Mouse (Mus musculus) CH12.LX (cell line): ENCODE measurements at regions not wholly inside any gene's neighbourhood (a gene's known extent, or its start where the extent isn't known, plus 50 kb on each side); places are given as distances from the start of the nearest gene placed in this dataset.

Source experiments
- DNase-seq: peaks from one replicate; pipeline ENCODE4 v3.0.0-alpha.2; 2013; ENCODE audit errors: extremely low read depth
- H3K27ac ChIP-seq: 2 replicates; pipeline ENCODE4 v1.5.1; 2012; ENCODE audit warnings: low read depth, mild to moderate bottlenecking, control low read depth, moderate library complexity; ENCODE audit not compliant: insufficient read depth
- H3K27me3 ChIP-seq: replicated peaks from 2 replicates; pipeline ENCODE3; 2012; ENCODE audit warnings: inconsistent platforms
- H3K36me3 ChIP-seq, 2 experiments: replicated peaks in 1 of 2; 2 replicates each; pipeline versions ENCODE3 to v1.6.1; 2012; ENCODE audit warnings: inconsistent platforms in 1 of 2, low read length in 1 of 2, mild to moderate bottlenecking in 1 of 2, mixed read lengths in 1 of 2, moderate library complexity in 1 of 2; ENCODE audit not compliant: control insufficient read depth in 1 of 2, insufficient read depth in 1 of 2
- H3K4me1 ChIP-seq, 2 experiments: 2 replicates each; pipeline ENCODE4 v1.6.1; 2012; ENCODE audit warnings: inconsistent platforms in 1 of 2, moderate library complexity in 1 of 2; ENCODE audit not compliant: insufficient read depth in 2 of 2, control insufficient read depth in 1 of 2
- H3K4me2 ChIP-seq: 2 replicates; pipeline ENCODE4 v1.6.1; 2012; ENCODE audit warnings: low read depth, mild to moderate bottlenecking, control low read depth; ENCODE audit not compliant: poor library complexity, insufficient read depth, severe bottlenecking
- H3K4me3 ChIP-seq, 3 experiments: fragments of 150-350 bp in 1 of 3; sonication (generic) in 1 of 3; replicated peaks in 1 of 3; 2 replicates each; pipeline versions ENCODE3 to v1.5.1; 2011 to 2012; ENCODE audit warnings: low read depth in 2 of 3, low read length in 2 of 3, mild to moderate bottlenecking in 2 of 3, moderate library complexity in 2 of 3, control low read depth in 1 of 3, improper control_type of control experiment in 1 of 3, inconsistent platforms in 1 of 3, mixed read lengths in 1 of 3; ENCODE audit not compliant: poor library complexity in 1 of 3
- H3K79me2 ChIP-seq: replicated peaks from 2 replicates; pipeline ENCODE4 v1.6.1; 2012; ENCODE audit warnings: mild to moderate bottlenecking, moderate library complexity; ENCODE audit not compliant: control insufficient read depth, poor library complexity, insufficient read depth, severe bottlenecking; ENCODE audit errors: extremely low read depth
- H3K9ac ChIP-seq: 2 replicates; pipeline ENCODE4 v1.6.1; 2012; ENCODE audit warnings: low read depth, mild to moderate bottlenecking, control low read depth, moderate library complexity; ENCODE audit not compliant: insufficient read depth
- H3K9me3 ChIP-seq: replicated peaks from 2 replicates; pipeline ENCODE3; 2012; ENCODE audit warnings: low read length, inconsistent platforms, mixed read lengths
- BHLHE40 ChIP-seq: IDR thresholded peaks from 2 replicates; pipeline ENCODE4 v1.6.1; 2011; ENCODE audit warnings: mild to moderate bottlenecking, low read depth, low read length, improper control_type of control experiment
- CHD1 ChIP-seq: IDR thresholded peaks from 2 replicates; pipeline ENCODE4 v1.6.1; 2012; ENCODE audit warnings: low read depth, low read length, improper control_type of control experiment, inconsistent platforms
- CHD2 ChIP-seq: IDR thresholded peaks from 2 replicates; pipeline ENCODE4 v1.6.1; 2011; ENCODE audit warnings: low read length, improper control_type of control experiment
- CTCF ChIP-seq, 2 experiments: IDR thresholded peaks in 1 of 2; conservative IDR thresholded peaks in 1 of 2; 2 replicates each; pipeline ENCODE4 v1.5.1; 2011 to 2012; ENCODE audit warnings: low read depth in 2 of 2, low read length in 2 of 2, improper control_type of control experiment in 1 of 2, inconsistent platforms in 1 of 2, mild to moderate bottlenecking in 1 of 2, moderate library complexity in 1 of 2
- E2F4 ChIP-seq: IDR thresholded peaks from 2 replicates; pipeline ENCODE4 v1.6.1; 2011; ENCODE audit warnings: low read depth, low read length, improper control_type of control experiment; ENCODE audit not compliant: insufficient replicate concordance
- ETS1 ChIP-seq: conservative IDR thresholded peaks from 2 replicates; pipeline ENCODE4 v1.6.1; 2012; ENCODE audit warnings: low read depth, mild to moderate bottlenecking, inconsistent platforms, low read length, improper control_type of control experiment, moderate library complexity
- HCFC1 ChIP-seq: IDR thresholded peaks from 2 replicates; pipeline ENCODE4 v1.6.1; 2012; ENCODE audit warnings: low read depth, mild to moderate bottlenecking, inconsistent platforms, low read length, improper control_type of control experiment
- IRF4 ChIP-seq: IDR thresholded peaks from 2 replicates; pipeline ENCODE4 v1.6.1; 2014; ENCODE audit warnings: low read depth, mild to moderate bottlenecking, inconsistent platforms, low read length, improper control_type of control experiment
- JUN ChIP-seq: IDR thresholded peaks from 2 replicates; pipeline ENCODE4 v1.6.1; 2011; ENCODE audit warnings: low read depth, mild to moderate bottlenecking, low read length, improper control_type of control experiment, moderate library complexity; ENCODE audit not compliant: insufficient read depth
- KAT2A ChIP-seq: IDR thresholded peaks from 2 replicates; pipeline ENCODE4 v1.6.1; 2012; ENCODE audit warnings: low read length, improper control_type of control experiment, inconsistent platforms; ENCODE audit not compliant: insufficient replicate concordance
- MAFK ChIP-seq: IDR thresholded peaks from 2 replicates; pipeline ENCODE4 v1.6.1; 2011; ENCODE audit warnings: low read length, improper control_type of control experiment; ENCODE audit not compliant: insufficient replicate concordance
- MAZ ChIP-seq: IDR thresholded peaks from 2 replicates; pipeline ENCODE4 v1.6.1; 2012; ENCODE audit warnings: low read depth, mild to moderate bottlenecking, inconsistent platforms, low read length, improper control_type of control experiment, moderate library complexity
- MXI1 ChIP-seq: IDR thresholded peaks from 2 replicates; pipeline ENCODE4 v1.6.1; 2011; ENCODE audit warnings: mild to moderate bottlenecking, low read depth, low read length, improper control_type of control experiment
- NELFE ChIP-seq: IDR thresholded peaks from 2 replicates; pipeline ENCODE4 v1.6.1; 2011; ENCODE audit warnings: low read depth, low read length, improper control_type of control experiment
- POLR2A ChIP-seq: IDR thresholded peaks from 2 replicates; pipeline ENCODE4 v1.6.1; 2011; ENCODE audit warnings: low read depth, mild to moderate bottlenecking, improper control_type of control experiment, low read length
- POLR2AphosphoS2 ChIP-seq: IDR thresholded peaks from 2 replicates; pipeline ENCODE4 v1.6.1; 2011; ENCODE audit warnings: low read depth, low read length, improper control_type of control experiment
- RAD21 ChIP-seq: IDR thresholded peaks from 2 replicates; pipeline ENCODE4 v1.6.1; 2011; ENCODE audit warnings: low read depth, mild to moderate bottlenecking, low read length, improper control_type of control experiment, moderate library complexity
- RCOR1 ChIP-seq: conservative IDR thresholded peaks from 2 replicates; pipeline ENCODE4 v1.6.1; 2012; ENCODE audit warnings: low read depth, mild to moderate bottlenecking, inconsistent platforms, low read length, improper control_type of control experiment
- SIN3A ChIP-seq: IDR thresholded peaks from 2 replicates; pipeline ENCODE4 v1.6.1; 2012; ENCODE audit warnings: low read length, improper control_type of control experiment, inconsistent platforms
- TCF12 ChIP-seq: IDR thresholded peaks from 2 replicates; pipeline ENCODE4 v1.6.1; 2014; ENCODE audit warnings: low read depth, mild to moderate bottlenecking, inconsistent platforms, low read length, improper control_type of control experiment
- UBTF ChIP-seq: IDR thresholded peaks from 2 replicates; pipeline ENCODE4 v1.6.1; 2012; ENCODE audit warnings: low read depth, mild to moderate bottlenecking, inconsistent platforms, low read length, improper control_type of control experiment, moderate library complexity
- USF2 ChIP-seq: conservative IDR thresholded peaks from 2 replicates; pipeline ENCODE4 v1.6.1; 2011; ENCODE audit warnings: low read depth, low read length, improper control_type of control experiment
- ZC3H11A ChIP-seq: IDR thresholded peaks from 2 replicates; pipeline ENCODE4 v1.6.1; 2012; ENCODE audit warnings: low read depth, mild to moderate bottlenecking, inconsistent platforms, low read length, improper control_type of control experiment
- ZKSCAN1 ChIP-seq: IDR thresholded peaks from 2 replicates; pipeline ENCODE4 v1.6.1; 2012; ENCODE audit warnings: low read depth, inconsistent platforms, low read length, improper control_type of control experiment, borderline replicate concordance
- dilution Hi-C: fragments of 300-500 bp; cut with MboI; formaldehyde crosslinking; loops from 2 replicates; pipeline ENCODE4 v1.14.3; 2020; ENCODE audit warnings: low sequenced_read_pairs; ENCODE audit not compliant: extremely low pct_unique_long_range_greater_than_20kb, extremely low pct_ligation_motif_present
- in situ Hi-C: fragments of 300-500 bp; cut with MboI; formaldehyde crosslinking; loops from 3 replicates; pipeline ENCODE4 v1.14.3; 2019; ENCODE audit warnings: low sequenced_read_pairs, low pct_ligation_motif_present, low pct_unique_long_range_greater_than_20kb, mixed read lengths

DNA sequence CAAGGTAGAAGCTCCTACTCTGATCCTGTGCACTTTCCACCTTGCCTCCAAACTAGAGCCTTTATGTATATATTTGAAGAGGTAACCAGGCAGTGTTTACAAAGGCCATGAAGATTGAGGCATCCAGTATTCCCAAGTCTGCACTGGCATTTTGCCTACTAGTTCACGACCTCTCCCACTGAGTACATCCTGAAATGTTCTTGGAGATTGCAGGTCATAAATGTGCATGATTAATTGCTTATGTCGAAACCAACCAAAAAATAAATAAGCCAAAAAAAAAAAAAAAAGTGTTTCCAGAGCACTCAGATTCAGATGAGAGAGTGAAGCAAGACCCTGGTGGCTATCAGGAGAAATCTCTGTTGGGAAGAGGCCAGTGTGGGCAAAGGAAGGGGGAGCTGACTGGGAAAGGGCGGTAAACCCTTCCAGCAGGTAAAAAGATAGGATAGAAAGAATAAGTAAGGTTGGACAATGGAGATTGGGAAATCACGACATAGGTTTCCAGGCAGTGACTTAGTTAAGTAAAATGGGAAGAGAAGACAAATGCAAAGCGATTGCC is 133.6 kb upstream of the Nrip1 start:
- Histone ChIP-seq H3K27ac (no peak overlapping the region), H3K4me2 (no peak overlapping the region), H3K36me3 (no peaks in the 10 kb centered on the region), H3K9ac (no peak overlapping the region), H3K4me3 (no peak overlapping the region), H3K9me3 (peaks cover 72% of the 10 kb centered on the region), H3K79me2 (no peaks in the 10 kb centered on the region), H3K4me1 (no peaks in the 10 kb centered on the region), H3K27me3 (no peaks in the 10 kb centered on the region)
- in situ Hi-C loops: no loop called here
- no peak for TF ChIP-seq ZC3H11A
- TF ChIP-seq SIN3A: no peak
- dilution Hi-C loops: no loop called here
- no peak for DNase-seq

DNA sequence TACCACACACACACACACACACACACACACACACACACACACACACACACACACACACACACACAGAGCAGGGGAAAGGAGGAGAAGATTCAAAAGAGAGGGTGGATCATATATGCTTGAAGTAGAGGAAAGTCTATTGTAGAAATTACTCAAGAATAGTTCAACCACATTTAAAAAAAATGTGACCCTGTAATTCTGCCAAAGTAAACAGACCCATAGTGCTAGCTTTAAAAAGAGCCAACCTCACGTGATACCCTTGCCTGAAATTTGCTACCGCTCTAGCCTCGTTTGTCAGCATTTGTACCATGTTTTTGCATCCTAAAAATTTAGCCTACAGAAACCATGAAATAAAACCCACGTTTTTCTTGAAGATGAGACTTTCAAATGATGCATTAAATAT is 132.6 kb upstream of the Nrip1 start:
- no peaks in the 10 kb centered on the region for H3K27me3 ChIP-seq

DNA sequence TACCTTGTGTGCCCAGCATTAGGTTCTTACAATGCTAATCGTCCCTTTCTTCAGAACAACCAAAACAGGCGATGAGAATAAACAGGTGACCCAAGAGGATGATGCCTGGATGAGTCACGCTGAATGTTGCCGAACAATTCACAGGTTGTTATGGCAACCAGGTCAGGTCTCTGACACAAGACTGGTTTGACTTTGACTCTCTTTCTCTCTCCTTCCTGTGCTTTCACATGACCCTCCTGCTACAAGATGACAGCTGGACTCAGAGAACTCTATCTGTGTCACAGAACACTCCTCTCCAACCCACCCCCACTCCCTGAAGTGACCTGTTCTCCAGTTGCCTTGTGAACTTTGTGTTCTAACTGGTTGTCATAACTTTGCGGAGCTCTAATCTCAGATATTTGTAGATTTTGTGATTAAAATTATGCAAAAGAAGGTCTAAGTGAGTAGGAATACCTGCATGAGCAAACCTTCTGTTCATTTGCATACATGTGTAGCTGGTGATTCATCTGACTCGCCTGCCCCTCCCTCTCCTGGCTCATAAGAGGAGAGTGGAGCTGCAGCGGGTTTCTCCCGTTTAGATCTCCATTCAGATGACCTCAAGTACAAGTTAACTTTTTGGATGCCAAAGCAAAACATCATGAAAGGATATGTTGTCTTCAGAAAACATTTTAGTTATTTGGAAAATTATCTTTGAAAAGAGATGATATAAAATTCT is 126.2 kb upstream of the Nrip1 start:
- Histone ChIP-seq H3K4me1 (no peaks in the 10 kb centered on the region), H3K79me2 (no peaks in the 10 kb centered on the region), H3K36me3 (no peaks in the 10 kb centered on the region), H3K4me3 (no peak overlapping the region), H3K27me3 (no peaks in the 10 kb centered on the region), H3K27ac (no peak overlapping the region), H3K9ac (no peak overlapping the region), H3K9me3 (peaks cover 66% of the 10 kb centered on the region), H3K4me2 (no peak overlapping the region)
- dilution Hi-C loops (no loop called here), in situ Hi-C loops (no loop called here)
- DNase-seq: no peak
- TF ChIP-seq IRF4 (no peak), BHLHE40 (no peak), HCFC1 (no peak), ETS1 (no peak), RCOR1 (no peak), POLR2AphosphoS2 (no peak), JUN (no peak), CHD2 (no peak), RAD21 (no peak), KAT2A (no peak), CTCF (conservative IDR thresholded peaks at IDR 0.05 in 1 of 2, IDR thresholded peaks at IDR 0.05 in 1 of 2; ENCODE audit: low read depth in 2 of 2, low read length in 2 of 2) (no peak), MAFK (no peak), MXI1 (no peak), NELFE (no peak), E2F4 (no peak), ZKSCAN1 (no peak)

More for the DNA sequence above, 132.6 kb upstream of the Nrip1 start:
- H3K4me2 ChIP-seq: no peak overlapping the region
- dilution Hi-C loops: no loop called here
- no peak overlapping the region for H3K9ac ChIP-seq
- H3K36me3 ChIP-seq: no peaks in the 10 kb centered on the region
- no peak overlapping the region for H3K27ac ChIP-seq
- TF ChIP-seq HCFC1 (no peak), POLR2A (no peak), CHD1 (no peak), USF2 (no peak), RCOR1 (no peak), ZC3H11A (no peak), UBTF (no peak), JUN (no peak), MAZ (no peak), POLR2AphosphoS2 (no peak), TCF12 (no peak), E2F4 (no peak), RAD21 (no peak)
- TF ChIP-seq, all 38 proteins: peak for 0
- Histone ChIP-seq H3K79me2 (no peaks in the 10 kb centered on the region), H3K4me3 (no peak overlapping the region), H3K4me1 (no peaks in the 10 kb centered on the region), H3K9me3 (peaks cover 75% of the 10 kb centered on the region)
- in situ Hi-C loops: no loop called here
- DNase-seq: no peak
